Mouse (Mus musculus): Measurements from ENCODE around the gene Cox6b2. TPM values are rescaled to one million over a fixed set of nuclear protein-coding genes. Genes with fewer than 3 reads are reported as not detected.
A peak's percentile ranks its signal among the peaks of the same experiment; 100 is the strongest.
"Not testable (repeated sequence)": the region's sequence is repeated elsewhere in the genome, so short reads cannot be mapped to it uniquely, and the experiment has no call there.

Gene Cox6b2
- polyA plus RNA-seq (2016; fragmentation: Nextera tagmentation; extraction: Ambion mirVana), result 40.4 and 44.2 TPM in 2 replicates

- Histone ChIP-seq H3K9me3 (peaks cover 10% of the 10 kb centered on the region; the same call in 1 of the 2 replicates), H3K4me1 (peaks cover 26% of the 10 kb centered on the region), H3K27ac (peak within 1 kb of the TSS; percentile 83), H3K27me3 (ENCODE audit: poor library complexity, severe bottlenecking) (peaks cover 19% of the 10 kb centered on the region), H3K36me3 (replicated peaks) (peaks cover 3% of the 10 kb centered on the region), H3K4me3 (peak within 1 kb of the TSS; percentile 55)
- WGBS, result 4% methylated on average over 24 of the region's 24 CpGs
- peak; percentile 89 for DNase-seq (ENCODE audit: extremely low spot score, low spot score)
Observed at GRCm38 (mm10) chr7:4752821-4753570, at the start of gene Cox6b2. Cox6b2 (minus strand) TSS chr7:4753094.

GRCm38 (mm10) chr7:4802247-4802646 is 49.4 kb upstream of the Cox6b2 start:
- no peak for DNase-seq (ENCODE audit: extremely low spot score, low spot score)
- no peaks in the 10 kb centered on the region for H3K9me3 ChIP-seq
- H3K27ac ChIP-seq, result no peak overlapping the region
- no peaks in the 10 kb centered on the region for H3K27me3 ChIP-seq (ENCODE audit: poor library complexity, severe bottlenecking)
- H3K4me3 ChIP-seq, result no peak overlapping the region
- H3K36me3 ChIP-seq (replicated peaks), result peaks cover 52% of the 10 kb centered on the region
- no peaks in the 10 kb centered on the region for H3K4me1 ChIP-seq

- no peak for DNase-seq (ENCODE audit: extremely low spot score, low spot score)
- peaks cover 6% of the 10 kb centered on the region; the same call in 1 of the 2 replicates for H3K27me3 ChIP-seq (ENCODE audit: poor library complexity, severe bottlenecking)
- WGBS, result 76% methylated on average over 7 of the region's 7 CpGs
- peaks cover 13% of the 10 kb centered on the region for H3K4me1 ChIP-seq
- peaks cover 53% of the 10 kb centered on the region for H3K36me3 ChIP-seq (replicated peaks)
- H3K9me3 ChIP-seq, result no peaks in the 10 kb centered on the region
- no peak overlapping the region for H3K27ac ChIP-seq
- no peak overlapping the region for H3K4me3 ChIP-seq
Observed at GRCm38 (mm10) chr7:4795767-4796433, 43.0 kb upstream of the Cox6b2 start.

GRCm38 (mm10) chr7:4794631-4795168 is 41.8 kb upstream of the Cox6b2 start:
- Histone ChIP-seq H3K27ac (no peak overlapping the region), H3K27me3 (ENCODE audit: poor library complexity, severe bottlenecking) (peaks cover 15% of the 10 kb centered on the region), H3K9me3 (no peaks in the 10 kb centered on the region), H3K4me3 (peak overlapping the region; percentile 92), H3K4me1 (peaks cover 13% of the 10 kb centered on the region), H3K36me3 (replicated peaks) (peaks cover 53% of the 10 kb centered on the region)
- 89% methylated on average over 3 of the region's 3 CpGs for WGBS
- DNase-seq (ENCODE audit: extremely low spot score, low spot score), result no peak

GRCm38 (mm10) chr7:4793674-4794073 is 40.8 kb upstream of the Cox6b2 start:
- no peak for DNase-seq (ENCODE audit: extremely low spot score, low spot score)
- H3K4me1 ChIP-seq, result peaks cover 24% of the 10 kb centered on the region
- H3K4me3 ChIP-seq, result peak overlapping the region; percentile 92
- H3K27me3 ChIP-seq (ENCODE audit: poor library complexity, severe bottlenecking), result peaks cover 25% of the 10 kb centered on the region
- no peaks in the 10 kb centered on the region for H3K9me3 ChIP-seq
- H3K27ac ChIP-seq, result peak overlapping the region; percentile 98
- WGBS, result 39% methylated on average over 4 of the region's 4 CpGs
- peaks cover 52% of the 10 kb centered on the region for H3K36me3 ChIP-seq (replicated peaks)

GRCm38 (mm10) chr7:4793248-4793647 is 40.4 kb upstream of the Cox6b2 start:
- H3K9me3 ChIP-seq; DNase-seq (ENCODE audit: extremely low spot score, low spot score): not testable (repeated sequence)
- Histone ChIP-seq H3K27me3 (ENCODE audit: poor library complexity, severe bottlenecking) (peaks cover 29% of the 10 kb centered on the region), H3K27ac (peak overlapping the region; percentile 98), H3K4me1 (peaks cover 28% of the 10 kb centered on the region), H3K36me3 (replicated peaks) (peaks cover 48% of the 10 kb centered on the region), H3K4me3 (peak overlapping the region; percentile 92)
- WGBS, result 1% methylated on average over 31 of the region's 31 CpGs

- H3K27ac ChIP-seq, result peak within 1 kb of the TSS; percentile 98
- H3K4me3 ChIP-seq, result peak within 1 kb of the TSS; percentile 92
- WGBS, result 2% methylated on average over 54 of the region's 54 CpGs
- peaks cover 42% of the 10 kb centered on the region for H3K36me3 ChIP-seq (replicated peaks)
- H3K27me3 ChIP-seq (ENCODE audit: poor library complexity, severe bottlenecking), result peaks cover 36% of the 10 kb centered on the region
- no peaks in the 10 kb centered on the region for H3K9me3 ChIP-seq
- H3K4me1 ChIP-seq, result peaks cover 29% of the 10 kb centered on the region
- peak; percentile 96 for DNase-seq (ENCODE audit: extremely low spot score, low spot score)
Observed at GRCm38 (mm10) chr7:4792278-4793212, 39.7 kb upstream of the Cox6b2 start, which contains the start of gene Rpl28. Rpl28 (plus strand) TSS chr7:4792874.

GRCm38 (mm10) chr7:4789436-4789935 is 36.6 kb upstream of the Cox6b2 start, which contains the start of gene Tmem238:
Tmem238 (minus strand) TSS chr7:4789656.
- WGBS, result 7% methylated on average over 40 of the region's 40 CpGs
- Histone ChIP-seq H3K27ac (peak within 1 kb of the TSS; percentile 91), H3K9me3 (no peaks in the 10 kb centered on the region), H3K27me3 (ENCODE audit: poor library complexity, severe bottlenecking) (peaks cover 50% of the 10 kb centered on the region), H3K4me1 (peaks cover 25% of the 10 kb centered on the region), H3K4me3 (peak within 1 kb of the TSS; percentile 67), H3K36me3 (replicated peaks) (peaks cover 12% of the 10 kb centered on the region)
- no peak for DNase-seq (ENCODE audit: extremely low spot score, low spot score)

GRCm38 (mm10) chr7:4788499-4789435 is 35.9 kb upstream of the Cox6b2 start:
- peak; percentile 76 for DNase-seq (ENCODE audit: extremely low spot score, low spot score)
- Histone ChIP-seq H3K4me3 (peak overlapping the region; percentile 67), H3K27ac (peak overlapping the region; percentile 91), H3K9me3 (no peaks in the 10 kb centered on the region), H3K27me3 (ENCODE audit: poor library complexity, severe bottlenecking) (peaks cover 50% of the 10 kb centered on the region), H3K36me3 (replicated peaks) (peaks cover 5% of the 10 kb centered on the region), H3K4me1 (peaks cover 18% of the 10 kb centered on the region)
- WGBS, result 3% methylated on average over 63 of the region's 64 CpGs

GRCm38 (mm10) chr7:4783667-4784268 is 30.9 kb upstream of the Cox6b2 start:
- H3K27me3 ChIP-seq (ENCODE audit: poor library complexity, severe bottlenecking), result peaks cover 75% of the 10 kb centered on the region
- WGBS, result 86% methylated on average over 14 of the region's 14 CpGs
- no peak overlapping the region for H3K27ac ChIP-seq
- H3K4me3 ChIP-seq, result no peak overlapping the region
- no peaks in the 10 kb centered on the region for H3K36me3 ChIP-seq (replicated peaks)
- H3K4me1 ChIP-seq, result peaks cover 22% of the 10 kb centered on the region
- DNase-seq (ENCODE audit: extremely low spot score, low spot score), result no peak
- H3K9me3 ChIP-seq, result no peaks in the 10 kb centered on the region

- 0 out of 2 replicates have a peak within 1 kb of the TSS, but pooled peaks have one; percentile 44 for H3K27ac ChIP-seq
- DNase-seq (ENCODE audit: extremely low spot score, low spot score), result no peak
- no peaks in the 10 kb centered on the region for H3K36me3 ChIP-seq (replicated peaks)
- no peaks in the 10 kb centered on the region for H3K9me3 ChIP-seq
- H3K27me3 ChIP-seq (ENCODE audit: poor library complexity, severe bottlenecking), result peaks cover 75% of the 10 kb centered on the region
- WGBS, result 70% methylated on average over 2 of the region's 2 CpGs
- no peak within 1 kb of the TSS for H3K4me3 ChIP-seq
- H3K4me1 ChIP-seq, result peaks cover 25% of the 10 kb centered on the region
Observed at GRCm38 (mm10) chr7:4782759-4783158, 29.9 kb upstream of the Cox6b2 start, which contains the start of the genes Il11 and Tmem190. Il11 (minus strand) TSS chr7:4782859. Tmem190 (plus strand) TSS chr7:4782937.

Measured in forebrain, embryonic 10.5 days (tissue).